ENCODE assay signal across 8 mouse cellular contexts in the genomic region with DNA sequence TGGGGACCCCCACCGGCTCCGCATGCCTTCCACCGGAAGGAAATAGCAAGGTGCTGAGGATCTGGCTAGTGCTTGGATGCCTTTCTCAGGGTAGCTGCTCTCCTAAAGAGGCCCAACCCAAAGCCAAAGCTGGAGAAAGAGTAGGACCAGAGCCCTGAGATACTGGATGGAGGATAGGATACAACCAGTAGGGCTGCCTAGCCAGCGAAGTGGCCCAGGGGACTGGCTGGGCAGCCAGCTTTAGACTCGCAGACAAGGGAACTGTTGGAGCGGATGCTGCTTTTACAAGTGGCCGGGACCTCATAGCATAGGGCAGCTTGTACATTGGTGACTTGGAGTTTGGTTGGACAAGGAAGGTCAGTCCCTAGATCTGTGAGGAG. TPM values are rescaled to one million over a fixed set of nuclear protein-coding genes. Genes with fewer than 3 reads are reported as not detected.
DNase-seq lines count a peak whose midpoint lies in the region; ATAC-seq and TF ChIP-seq lines count a peak whose summit lies in the region.

No protein-coding gene starts in this region.

- no peaks in the 10 kb centered on the region for H3K36me3 ChIP-seq in embryonic facial prominence, embryonic 13.5 days
- no peaks in the 10 kb centered on the region for H3K36me3 ChIP-seq in midbrain, postnatal 0 days (ENCODE audit: insufficient read depth, low read length)

- H3K9ac ChIP-seq in embryonic facial prominence, embryonic 13.5 days: peak overlapping the region; percentile 73
- H3K9ac ChIP-seq in midbrain, postnatal 0 days (replicated peaks; ENCODE audit: low read length, poor library complexity, severe bottlenecking): peak overlapping the region; percentile 52; the same call in 1 of the 2 replicates

- peak overlapping the region; percentile 50 for H3K4me3 ChIP-seq in left cerebral cortex, adult 2 months
- peak overlapping the region; percentile 51 for H3K4me3 ChIP-seq in embryonic facial prominence, embryonic 13.5 days
- H3K4me3 ChIP-seq in midbrain, postnatal 0 days (ENCODE audit: low read depth, low read length): peak overlapping the region; percentile 54

- intact Hi-C loops in left cerebral cortex, adult 2 months (cut with DNase I): loop anchor here (2.0 to 5.0 kb wide), 2 partner anchors 69 to 86 kb away; no protein-coding TSS in a partner anchor
- intact Hi-C loops in left cerebral cortex, postnatal 25 days (cut with DNase I): loop anchor here (5.0 kb wide), 1 partner anchor 69 kb away; no protein-coding TSS in a partner anchor
- intact Hi-C loops in left cerebral cortex, postnatal 14 days (cut with DNase I): loop anchor here (5.0 to 10.0 kb wide), 2 partner anchors 59 to 482 kb away; no protein-coding TSS in a partner anchor

- peaks cover 13% of the 10 kb centered on the region for H3K4me1 ChIP-seq in embryonic facial prominence, embryonic 13.5 days
- H3K4me1 ChIP-seq in midbrain, postnatal 0 days (ENCODE audit: insufficient read depth, low read length): peaks cover 5% of the 10 kb centered on the region; the same call in 1 of the 2 replicates

- no peak overlapping the region for H3K27ac ChIP-seq in left cerebral cortex, adult 2 months
- no peak overlapping the region for H3K27ac ChIP-seq in embryonic facial prominence, embryonic 13.5 days
- no peak overlapping the region for H3K27ac ChIP-seq in midbrain, postnatal 0 days (ENCODE audit: low read depth, low read length)

- H3K4me2 ChIP-seq in embryonic facial prominence, embryonic 13.5 days: peak overlapping the region; percentile 95
- peak overlapping the region; percentile 92 for H3K4me2 ChIP-seq in midbrain, postnatal 0 days (ENCODE audit: low read depth, low read length, poor library complexity, severe bottlenecking)

- ATAC-seq in embryonic facial prominence, embryonic 13.5 days (ENCODE audit: insufficient number of reproducible peaks, insufficient read depth, low FRiP score, low TSS enrichment, low read depth): no peak
- peak; percentile 23 for ATAC-seq in inflammation-experienced regulatory T-cells, adult 6 months
- ATAC-seq in midbrain, postnatal 0 days (ENCODE audit: low FRiP score): no peak

- DNase-seq in left cerebral cortex, adult 2 months (ENCODE audit: extremely low spot score in 1 of 2, low spot score in 2 of 2): no peak
- no peak for DNase-seq in left cerebral cortex, postnatal 25 days (ENCODE audit: low spot score in 2 of 2)
- DNase-seq in midbrain, postnatal 0 days (ENCODE audit: low spot score): no peak
- no peak for DNase-seq in right cerebral cortex, postnatal 10 days (ENCODE audit: low spot score in 2 of 2)
- DNase-seq in cerebellum, adult 8-10 months: no peak
- DNase-seq in left cerebral cortex, postnatal 14 days (ENCODE audit: low spot score in 2 of 2): no peak

- peaks cover 23% of the 10 kb centered on the region for H3K27me3 ChIP-seq in embryonic facial prominence, embryonic 13.5 days
- no peaks in the 10 kb centered on the region for H3K27me3 ChIP-seq in midbrain, postnatal 0 days (ENCODE audit: insufficient read depth, low read length)

- 73% methylated on average over 7 of the region's 7 CpGs for WGBS in embryonic facial prominence, embryonic 13.5 days
- WGBS in midbrain, postnatal 0 days: 74% methylated on average over 7 of the region's 7 CpGs

- no peaks in the 10 kb centered on the region; the same call in 1 of the 2 replicates for H3K9me3 ChIP-seq in embryonic facial prominence, embryonic 13.5 days
- no peaks in the 10 kb centered on the region for H3K9me3 ChIP-seq in midbrain, postnatal 0 days (ENCODE audit: low read length)

- no peak for TF ChIP-seq CTCF in left cerebral cortex, adult 2 months (IDR thresholded peaks at IDR 0.05)
- no peak for TF ChIP-seq CTCF in midbrain, postnatal 0 days (IDR thresholded peaks at IDR 0.05)

RNA-seq across cellular contexts. Expression of a gene that starts 0.8 kb away (rescaled TPM):
- 1 to 10 TPM; 4.1 to 4.8 TPM for total RNA-seq in left cerebral cortex, adult 2 months (2021)
- 1 to 10 TPM; 3.5 to 5.2 TPM for total RNA-seq in left cerebral cortex, postnatal 25 days (2021)
- polyA plus RNA-seq in embryonic facial prominence, embryonic 13.5 days (2015; fragmentation: Nextera tagmentation; extraction: Ambion mirVana): 6.6 and 7.3 TPM in 2 replicates
- polyA plus RNA-seq in inflammation-experienced regulatory T-cells, adult 6 months (2017; shearing (Covaris generic)): 100 to 1,000 TPM in 1 of 3 experiments, 10 to 100 TPM in 2; 93.6 to 134 (median 97.2) TPM
- total RNA-seq in midbrain, postnatal 0 days (2014; rRNA removed): 21.4 and 23.3 TPM in 2 replicates
- 11.1 and 11.9 TPM in 2 replicates for polyA plus RNA-seq in midbrain, postnatal 0 days (2015; fragmentation: Nextera tagmentation; extraction: Ambion mirVana)
- total RNA-seq in left cerebral cortex, postnatal 14 days (2021): 1 to 10 TPM; 4.9 to 5.0 TPM
